Mouse (Mus musculus) forebrain, embryonic 16.5 days (tissue): ENCODE measurements at regions not wholly inside any gene's neighbourhood (a gene's known extent, or its start where the extent isn't known, plus 50 kb on each side); places are given as distances from the start of the nearest gene placed in this dataset.

ENCODE experiments used
- ATAC-seq: fragments of 200-750 bp; cut with Nextera tagmentation; 2 replicates; pipeline ENCODE4 v1.8.0; 2017; ENCODE audit warnings: mild to moderate bottlenecking, moderate library complexity
- H3K27ac ChIP-seq: fragments of 300-500 bp; sonication (generic); 2 replicates; pipeline ENCODE4 v1.5.1; 2014; ENCODE audit warnings: low read length, control low read depth
- H3K27me3 ChIP-seq: fragments of 300-500 bp; sonication (generic); replicated peaks from 2 replicates; pipeline ENCODE4 v1.6.1; 2014; ENCODE audit warnings: low read length; ENCODE audit not compliant: control insufficient read depth, insufficient read depth
- H3K36me3 ChIP-seq: fragments of 300-500 bp; sonication (generic); 2 replicates; pipeline ENCODE4 v1.6.1; 2014; ENCODE audit not compliant: control insufficient read depth, insufficient read depth
- H3K4me1 ChIP-seq: fragments of 300-500 bp; sonication (generic); replicated peaks from 2 replicates; pipeline ENCODE4 v1.6.1; 2014; ENCODE audit warnings: low read length; ENCODE audit not compliant: control insufficient read depth, insufficient read depth
- H3K4me2 ChIP-seq: fragments of 300-500 bp; sonication (generic); 2 replicates; pipeline ENCODE4 v1.6.1; 2014; ENCODE audit warnings: mild to moderate bottlenecking, low read length, control low read depth
- H3K4me3 ChIP-seq: fragments of 300-500 bp; sonication (generic); replicated peaks from 2 replicates; pipeline ENCODE4 v1.5.1; 2014; ENCODE audit warnings: mild to moderate bottlenecking, low read length, control low read depth
- H3K9ac ChIP-seq: fragments of 300-500 bp; sonication (generic); replicated peaks from 2 replicates; pipeline ENCODE4 v1.6.1; 2014; ENCODE audit warnings: low read depth, low read length, control low read depth
- H3K9me3 ChIP-seq: fragments of 300-500 bp; sonication (generic); 2 replicates; pipeline ENCODE4 v1.6.1; 2016; ENCODE audit warnings: low read length; ENCODE audit not compliant: control insufficient read depth
- WGBS: fragments of 180-500 bp; shearing (Covaris S2); extraction: QIAGEN DNeasy Blood & Tissue Kit; methylation state at CpG from one replicate; pipeline ENCODE4 v1.1.7; 2014; 5-methylcytosine and 5-hydroxymethylcytosine counted together

DNA sequence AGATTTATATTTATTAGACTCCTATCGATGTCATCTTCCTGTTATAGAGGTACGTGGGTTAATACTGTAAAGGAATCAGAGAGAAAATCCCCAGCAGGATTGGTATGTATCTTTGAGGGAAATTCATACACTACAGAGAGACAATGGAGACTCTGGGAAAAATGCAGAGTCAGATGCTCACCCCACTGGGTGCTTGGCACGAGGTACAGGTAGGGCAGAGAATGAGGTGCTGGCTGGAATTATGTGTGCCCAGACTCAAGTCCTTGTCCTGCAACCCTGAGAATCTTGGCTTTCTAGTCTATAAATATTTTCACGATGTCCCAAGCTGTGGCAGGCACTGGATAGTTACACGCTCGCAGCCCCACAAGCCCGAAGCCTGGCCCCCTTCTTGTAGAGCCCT is 57.8 kb upstream of the Cry1 start:
- no peak for ATAC-seq
- H3K27me3 ChIP-seq = no peaks in the 10 kb centered on the region
- no peaks in the 10 kb centered on the region for H3K4me1 ChIP-seq
- H3K9ac ChIP-seq = no peak overlapping the region
- no peaks in the 10 kb centered on the region for H3K36me3 ChIP-seq
- H3K4me3 ChIP-seq = no peak overlapping the region
- no peaks in the 10 kb centered on the region for H3K9me3 ChIP-seq
- 93% methylated on average over 7 of the region's 7 CpGs for WGBS
- H3K4me2 ChIP-seq = no peak overlapping the region
- H3K27ac ChIP-seq = no peak overlapping the region

GRCm38 (mm10) chr10:85243556-85243955 is 58.7 kb upstream of the Cry1 start:
- no peaks in the 10 kb centered on the region for H3K27me3 ChIP-seq
- no peaks in the 10 kb centered on the region for H3K9me3 ChIP-seq
- H3K27ac ChIP-seq = no peak overlapping the region
- 86% methylated on average over 6 of the region's 6 CpGs for WGBS
- H3K9ac ChIP-seq = no peak overlapping the region
- no peak overlapping the region for H3K4me3 ChIP-seq
- H3K4me1 ChIP-seq = no peaks in the 10 kb centered on the region
- no peak overlapping the region for H3K4me2 ChIP-seq
- ATAC-seq = no peak
- H3K36me3 ChIP-seq = no peaks in the 10 kb centered on the region

DNA sequence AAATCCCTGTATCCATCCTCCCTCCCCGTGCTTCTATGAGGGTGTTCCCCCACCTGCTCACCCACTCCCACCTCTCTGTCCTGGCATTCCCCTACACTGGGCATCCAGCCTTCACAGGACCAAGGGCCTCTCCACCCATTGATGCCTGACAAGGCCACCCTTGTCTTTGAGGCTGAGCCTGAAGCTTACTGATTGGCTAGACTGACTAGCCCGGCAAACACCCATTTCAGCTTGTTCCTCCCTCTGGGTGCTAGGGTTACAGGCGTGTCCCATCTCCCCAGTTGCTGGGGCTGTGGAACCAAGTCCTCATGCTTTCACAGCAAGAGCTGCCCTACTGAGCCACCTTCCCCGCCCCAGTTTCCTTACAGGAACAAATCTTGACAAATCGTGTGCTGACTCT is 80.9 kb upstream of the Cry1 start:
- Histone ChIP-seq H3K4me3 (no peak overlapping the region), H3K27me3 (no peaks in the 10 kb centered on the region), H3K36me3 (no peaks in the 10 kb centered on the region), H3K4me1 (no peaks in the 10 kb centered on the region), H3K9ac (no peak overlapping the region), H3K27ac (no peak overlapping the region), H3K4me2 (no peak overlapping the region), H3K9me3 (no peaks in the 10 kb centered on the region)
- no peak for ATAC-seq
- WGBS = 43% methylated on average over 5 of the region's 5 CpGs

DNA sequence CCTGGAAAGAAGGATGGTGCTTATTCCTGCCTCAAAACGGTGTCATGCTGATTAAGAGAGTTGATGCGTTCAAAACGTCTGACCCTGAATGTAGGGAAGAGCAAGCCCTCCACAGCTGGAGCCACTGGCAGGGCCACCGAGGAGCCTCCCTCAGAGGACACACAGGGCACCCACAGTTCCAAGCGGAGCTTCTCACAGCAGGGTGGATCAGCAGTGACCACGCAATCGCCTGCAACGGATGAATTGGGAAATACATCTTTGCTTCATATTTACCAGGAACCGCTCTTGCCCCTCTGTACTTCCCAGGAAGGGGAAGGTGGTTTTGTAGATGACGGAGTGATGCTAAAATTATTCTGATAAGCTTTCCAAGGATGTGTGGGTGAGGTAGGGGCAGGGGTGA is 81.3 kb upstream of the Cry1 start:
- no peaks in the 10 kb centered on the region for H3K36me3 ChIP-seq

GRCm38 (mm10) chr10:85266796-85267195 is 81.9 kb upstream of the Cry1 start:
- no peaks in the 10 kb centered on the region for H3K36me3 ChIP-seq
- no peaks in the 10 kb centered on the region for H3K9me3 ChIP-seq
- H3K4me1 ChIP-seq = no peaks in the 10 kb centered on the region
- 86% methylated on average over 4 of the region's 4 CpGs for WGBS
- no peak overlapping the region for H3K4me3 ChIP-seq
- H3K4me2 ChIP-seq = no peak overlapping the region
- ATAC-seq = no peak
- no peaks in the 10 kb centered on the region for H3K27me3 ChIP-seq
- H3K9ac ChIP-seq = no peak overlapping the region
- H3K27ac ChIP-seq = no peak overlapping the region

More for the DNA sequence above, 81.3 kb upstream of the Cry1 start:
- no peaks in the 10 kb centered on the region for H3K4me1 ChIP-seq
- 43% methylated on average over 10 of the region's 10 CpGs for WGBS
- no peaks in the 10 kb centered on the region for H3K9me3 ChIP-seq
- no peak overlapping the region for H3K9ac ChIP-seq
- H3K27me3 ChIP-seq = no peaks in the 10 kb centered on the region
- no peak overlapping the region for H3K4me2 ChIP-seq
- no peak overlapping the region for H3K4me3 ChIP-seq
- ATAC-seq = no peak
- H3K27ac ChIP-seq = no peak overlapping the region

- ATAC-seq = no peak
- Histone ChIP-seq H3K36me3 (no peaks in the 10 kb centered on the region), H3K9me3 (no peaks in the 10 kb centered on the region), H3K27me3 (no peaks in the 10 kb centered on the region), H3K4me3 (no peak overlapping the region), H3K4me1 (no peaks in the 10 kb centered on the region), H3K27ac (no peak overlapping the region), H3K9ac (no peak overlapping the region), H3K4me2 (no peak overlapping the region)
- 72% methylated on average over 6 of the region's 6 CpGs for WGBS
Observed at GRCm38 (mm10) chr10:85270209-85270608, 85.3 kb upstream of the Cry1 start.

GRCm38 (mm10) chr10:85276793-85277192 is 91.9 kb upstream of the Cry1 start:
- WGBS = 90% methylated on average over 2 of the region's 2 CpGs
- H3K36me3 ChIP-seq = no peaks in the 10 kb centered on the region
- no peak overlapping the region for H3K4me3 ChIP-seq
- no peaks in the 10 kb centered on the region for H3K27me3 ChIP-seq
- no peak overlapping the region for H3K27ac ChIP-seq
- H3K4me1 ChIP-seq = no peaks in the 10 kb centered on the region
- no peak overlapping the region for H3K4me2 ChIP-seq
- no peaks in the 10 kb centered on the region for H3K9me3 ChIP-seq
- no peak overlapping the region for H3K9ac ChIP-seq
- no peak for ATAC-seq

- Histone ChIP-seq H3K9me3 (no peaks in the 10 kb centered on the region), H3K27me3 (no peaks in the 10 kb centered on the region), H3K36me3 (no peaks in the 10 kb centered on the region), H3K9ac (no peak overlapping the region), H3K27ac (no peak overlapping the region), H3K4me1 (peaks cover 13% of the 10 kb centered on the region), H3K4me3 (no peak overlapping the region), H3K4me2 (no peak overlapping the region)
- peak; percentile 81 for ATAC-seq
- 69% methylated on average over 5 of the region's 5 CpGs for WGBS
Observed at GRCm38 (mm10) chr10:85291733-85292476, 94.7 kb upstream of the Btbd11 start.

DNA sequence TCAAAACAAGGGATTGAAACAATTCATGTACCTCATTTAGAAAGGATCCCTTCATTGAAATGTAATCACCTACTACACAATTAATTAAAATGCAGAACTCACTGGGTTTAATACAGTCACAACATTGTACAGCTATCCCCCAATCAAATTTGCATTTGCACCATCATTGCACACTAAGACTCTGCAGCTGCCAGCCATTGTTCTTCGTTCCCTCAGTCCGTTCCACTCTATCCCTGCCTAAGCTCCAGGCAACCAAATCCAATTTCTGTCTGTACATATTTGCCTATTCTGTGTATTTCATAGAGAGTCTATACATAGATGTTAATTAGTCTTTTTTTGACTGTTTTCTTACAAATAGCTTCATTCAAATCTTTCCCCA is 94.1 kb upstream of the Btbd11 start:
- peak; percentile 86 for ATAC-seq
- no peak overlapping the region for H3K4me3 ChIP-seq
- H3K36me3 ChIP-seq = no peaks in the 10 kb centered on the region
- 7% methylated on average over 2 of the region's 2 CpGs for WGBS
- H3K4me2 ChIP-seq = no peak overlapping the region
- H3K9ac ChIP-seq = no peak overlapping the region
- H3K9me3 ChIP-seq = no peaks in the 10 kb centered on the region
- no peaks in the 10 kb centered on the region for H3K27me3 ChIP-seq
- peaks cover 13% of the 10 kb centered on the region for H3K4me1 ChIP-seq
- no peak overlapping the region for H3K27ac ChIP-seq
